Mouse (Mus musculus) kidney, postnatal 10 days (tissue): Measurements from ENCODE around the gene Pak6.

Experiments used
- DNase-seq: peaks from one replicate; pipeline ENCODE4 v3.0.0; 2021; ENCODE audit warnings: mixed read lengths

Gene Pak6

DNA sequence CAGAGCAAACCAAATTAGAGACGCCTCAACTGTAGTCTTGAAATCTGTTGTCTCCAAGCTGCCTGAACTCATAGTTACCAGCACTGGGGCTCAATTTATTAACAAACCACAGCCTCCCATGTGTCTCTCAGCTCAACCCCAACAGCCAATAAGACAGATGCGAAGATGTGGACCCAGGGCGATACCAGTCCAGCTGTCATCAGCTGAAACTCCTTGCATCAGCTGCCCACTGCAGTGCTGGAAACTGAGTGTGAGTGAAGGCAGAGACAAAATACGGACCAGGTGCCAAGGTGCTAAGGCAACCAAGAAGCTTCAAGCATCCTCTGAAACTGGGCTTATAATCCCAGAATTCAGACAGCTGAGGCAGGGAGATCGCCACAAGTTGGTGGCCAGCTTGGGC is 68.9 kb downstream of the Pak6 start:
- no peak for DNase-seq

DNA sequence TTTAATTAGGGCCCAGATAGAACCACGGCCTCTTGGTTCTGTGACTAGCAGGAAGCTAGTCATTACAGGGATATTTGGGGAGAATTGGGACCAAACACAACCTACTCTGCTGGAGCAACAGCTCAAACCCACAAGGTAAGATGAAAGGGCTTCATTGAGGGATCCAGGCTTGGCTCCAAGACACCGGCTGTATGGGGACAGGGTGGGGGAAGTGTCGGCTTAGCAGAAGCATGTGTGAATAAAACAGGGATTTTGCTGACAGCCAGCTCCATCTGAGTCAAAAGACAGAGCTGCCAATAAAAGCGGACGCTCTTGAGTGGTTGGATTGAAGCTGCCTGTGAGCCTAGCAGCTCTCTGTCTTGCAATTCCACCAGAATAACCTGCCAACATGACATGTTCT is 70.2 kb downstream of the Pak6 start:
- no peak for DNase-seq

GRCm38 (mm10) chr2:118740341-118740740 is 77.2 kb downstream of the Pak6 start:
- no peak for DNase-seq

GRCm38 (mm10) chr2:118741183-118741582 is 78.1 kb downstream of the Pak6 start:
- no peak for DNase-seq

DNA sequence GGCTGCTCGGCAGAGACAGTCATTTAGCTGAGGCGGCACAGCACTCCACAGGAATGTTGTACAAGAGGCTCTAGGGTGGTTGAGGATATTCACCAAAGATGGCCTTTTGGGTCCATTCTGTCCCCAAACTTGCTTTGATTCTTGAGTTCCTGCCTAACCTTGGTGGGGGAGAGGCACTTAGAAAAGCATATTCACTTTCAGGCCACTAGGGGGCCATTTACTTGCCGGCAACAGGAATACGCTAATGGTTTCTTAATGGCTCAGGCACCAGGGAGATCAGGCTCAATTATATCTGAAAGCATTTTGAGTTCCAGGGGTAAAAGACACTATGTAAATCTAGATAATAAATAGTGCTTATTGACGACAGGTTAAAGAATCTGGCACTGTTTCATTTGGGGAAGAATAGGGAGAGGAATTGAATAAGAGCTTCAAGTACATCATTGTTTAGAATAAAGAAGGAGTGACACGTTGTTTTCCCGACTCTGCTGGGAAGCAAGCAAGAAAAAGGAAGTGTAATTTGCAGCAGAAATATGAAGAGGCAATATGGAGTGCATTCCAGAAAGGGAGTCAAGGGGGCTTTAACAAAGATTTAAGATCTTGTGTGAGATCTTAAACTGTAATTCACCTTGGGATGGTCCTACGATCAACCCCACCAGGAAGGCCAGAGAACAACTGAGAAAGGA is 80.3 kb downstream of the Pak6 start:
- peak; percentile 50 for DNase-seq

GRCm38 (mm10) chr2:118744621-118745020 is 81.5 kb downstream of the Pak6 start:
- no peak for DNase-seq

GRCm38 (mm10) chr2:118745232-118745884 is 82.3 kb downstream of the Pak6 start, which contains the start of gene Inafm2:
Gene Inafm2 (plus strand): TSS chr2:118745758.
- DNase-seq, result peak; percentile 94

- peak; percentile 62 for DNase-seq
Measured at GRCm38 (mm10) chr2:118745915-118746901, 83.1 kb downstream of the Pak6 start.

- DNase-seq, result peak; percentile 73
Measured at GRCm38 (mm10) chr2:118747301-118747960, 84.3 kb downstream of the Pak6 start.
